Mouse (Mus musculus) bone marrow macrophage, adult 2 months (primary cell): ENCODE measurements around the gene Dock4. TPM values are rescaled to one million over a fixed set of nuclear protein-coding genes. Genes with fewer than 3 reads are reported as not detected.

Experiments used
- H3K27ac ChIP-seq: 2 replicates; pipeline ENCODE4 v1.5.1; 2012; ENCODE audit warnings: low read depth, low read length; ENCODE audit not compliant: insufficient read depth
- H3K4me1 ChIP-seq: 2 replicates; pipeline ENCODE4 v1.6.1; 2012; ENCODE audit warnings: low read length; ENCODE audit not compliant: control insufficient read depth, insufficient read depth
- H3K4me3 ChIP-seq: 2 replicates; pipeline ENCODE4 v1.5.1; 2012; ENCODE audit warnings: mild to moderate bottlenecking, low read length, moderate library complexity; ENCODE audit not compliant: insufficient read depth
- CTCF ChIP-seq: IDR thresholded peaks from 2 replicates; pipeline ENCODE4 v1.5.1; 2012; ENCODE audit warnings: low read depth, mild to moderate bottlenecking, low read length, moderate library complexity
- POLR2A ChIP-seq: IDR thresholded peaks from 2 replicates; pipeline ENCODE4 v1.6.1; 2012; ENCODE audit warnings: mild to moderate bottlenecking, low read depth, low read length, borderline replicate concordance
- polyA plus RNA-seq: library from polyadenylated mRNA; stranded (reverse); fragments of >200 nt; gene quantifications from 2 replicates; pipeline ENCODE4 v1.2.4, GENCODE M21; 2012; ENCODE audit not compliant: missing spikeins, insufficient read depth, insufficient read length

Dock4 gene
- polyA plus RNA-seq, 1 experiment, result 18.6 TPM

DNA sequence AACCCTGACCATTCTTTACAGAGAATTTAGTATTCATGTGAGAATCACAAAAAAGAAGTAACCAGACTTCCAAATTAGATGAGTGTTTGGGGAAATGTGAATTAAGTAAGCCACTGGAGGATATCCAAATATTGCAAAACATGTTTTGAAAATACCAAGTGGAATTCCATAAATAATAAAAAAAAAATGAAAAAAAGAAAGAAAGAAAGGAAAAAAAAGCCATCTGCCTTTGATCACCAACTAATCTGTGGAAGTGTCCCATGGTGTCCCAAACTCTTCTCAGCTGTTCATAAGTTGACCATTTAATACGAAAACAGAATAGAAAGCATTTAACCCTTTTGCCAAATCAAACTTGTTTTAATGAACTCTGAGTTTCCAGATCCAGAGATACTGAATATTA lies 118.0 kb downstream of the Dock4 start:
- H3K4me3 ChIP-seq, result no peak overlapping the region
- H3K4me1 ChIP-seq, result peaks cover 58% of the 10 kb centered on the region
- H3K27ac ChIP-seq, result no peak overlapping the region
- TF ChIP-seq POLR2A (no peak), CTCF (no peak)

DNA sequence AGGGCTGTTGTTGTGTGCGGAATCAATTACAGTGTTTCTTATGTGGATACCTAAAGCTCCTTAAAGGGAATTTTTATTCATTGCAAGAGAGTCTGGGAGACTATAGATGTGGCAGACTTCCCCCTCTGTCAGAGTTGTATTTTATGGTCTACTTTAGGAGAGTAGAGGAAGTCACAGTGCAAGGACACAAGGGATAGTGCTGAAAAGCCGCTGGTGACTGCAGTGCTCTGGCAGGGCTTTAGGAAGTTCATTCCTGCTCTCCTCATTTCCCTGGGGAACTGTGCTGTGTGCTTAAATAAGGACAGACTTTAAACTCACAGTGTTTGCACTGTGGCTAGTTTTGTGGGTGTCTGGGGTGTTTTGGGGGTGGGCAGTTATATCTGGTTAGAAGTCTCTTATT lies 118.5 kb downstream of the Dock4 start:
- Histone ChIP-seq H3K27ac (peak overlapping the region; percentile 50), H3K4me3 (no peak overlapping the region), H3K4me1 (peaks cover 59% of the 10 kb centered on the region)
- TF ChIP-seq CTCF (no peak), POLR2A (no peak)

DNA sequence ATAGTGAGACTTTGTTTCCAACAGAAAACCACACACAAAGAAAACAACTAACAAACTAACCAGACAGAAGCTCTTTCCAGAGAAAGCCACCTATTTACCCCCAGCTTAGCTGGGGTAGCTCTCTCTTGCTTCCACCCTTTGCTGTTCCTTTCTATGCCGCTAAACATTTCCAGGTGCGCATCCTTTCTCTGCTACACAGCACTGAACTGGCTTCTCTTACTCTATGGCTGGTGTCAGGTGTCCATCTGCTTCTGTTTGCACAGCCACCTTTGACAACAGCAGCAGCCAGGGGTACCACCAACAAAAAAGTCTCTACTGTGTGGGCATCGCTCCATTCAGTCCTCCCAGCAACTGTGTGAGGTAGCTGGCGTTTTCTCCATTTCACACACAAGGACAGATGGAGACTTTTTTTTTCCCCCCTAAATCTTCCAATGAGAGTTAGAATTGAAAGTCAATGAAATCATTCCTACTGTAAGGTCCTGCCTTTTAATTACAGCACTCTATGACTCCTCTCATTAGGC lies 122.7 kb downstream of the Dock4 start:
- no peak for TF ChIP-seq CTCF
- H3K4me1 ChIP-seq, result peaks cover 41% of the 10 kb centered on the region
- no peak overlapping the region for H3K4me3 ChIP-seq
- peak overlapping the region; percentile 41 for H3K27ac ChIP-seq

DNA sequence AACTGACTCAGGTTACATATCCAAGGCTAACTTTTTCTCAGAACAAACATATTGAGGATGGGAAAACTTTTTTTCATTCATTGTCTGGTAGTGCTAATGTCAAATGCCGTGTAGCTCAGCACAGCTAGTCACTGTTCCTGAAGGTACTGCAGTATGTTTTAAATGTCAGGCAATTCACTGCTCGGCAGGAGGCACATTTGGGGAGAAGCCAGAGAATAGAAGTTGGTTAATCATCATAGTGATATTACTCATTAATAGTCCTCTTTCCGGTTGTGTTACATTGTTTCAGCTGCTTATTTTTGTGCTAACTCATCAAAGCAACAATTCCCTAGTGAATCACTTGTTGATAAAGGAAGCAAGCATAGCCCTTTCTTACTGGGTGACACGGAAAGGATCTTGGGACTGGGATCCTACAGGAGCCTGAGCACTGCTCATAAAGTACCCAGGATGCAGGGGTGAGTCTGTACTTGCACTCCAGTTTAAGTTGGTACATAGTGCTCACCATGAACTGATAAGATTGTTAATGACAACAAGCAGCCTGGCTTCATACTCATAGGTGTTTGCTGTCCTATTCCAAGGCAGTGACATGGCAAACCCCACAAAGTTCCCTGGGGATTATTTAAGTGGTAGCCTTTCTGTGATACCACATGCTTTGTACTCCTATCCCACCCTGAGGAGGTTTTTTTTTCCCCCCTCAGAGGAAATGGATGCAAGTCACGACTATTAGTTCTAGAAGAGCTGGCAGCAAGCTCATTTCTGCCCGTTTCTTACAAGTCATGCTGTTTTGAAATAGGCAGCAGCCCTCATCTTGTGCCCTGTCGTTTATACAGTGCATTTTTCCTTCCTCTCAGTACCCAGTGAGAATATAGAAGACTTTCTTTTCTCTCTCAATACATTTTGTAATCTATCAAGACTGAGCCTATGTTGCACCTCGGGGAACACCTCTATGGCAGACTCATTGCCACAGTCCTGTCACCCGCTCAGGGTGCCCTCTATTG lies 123.5 kb downstream of the Dock4 start:
- Histone ChIP-seq H3K27ac (peak overlapping the region; percentile 41), H3K4me1 (peaks cover 41% of the 10 kb centered on the region), H3K4me3 (no peak overlapping the region)
- no peak for TF ChIP-seq POLR2A
- no peak for TF ChIP-seq CTCF

DNA sequence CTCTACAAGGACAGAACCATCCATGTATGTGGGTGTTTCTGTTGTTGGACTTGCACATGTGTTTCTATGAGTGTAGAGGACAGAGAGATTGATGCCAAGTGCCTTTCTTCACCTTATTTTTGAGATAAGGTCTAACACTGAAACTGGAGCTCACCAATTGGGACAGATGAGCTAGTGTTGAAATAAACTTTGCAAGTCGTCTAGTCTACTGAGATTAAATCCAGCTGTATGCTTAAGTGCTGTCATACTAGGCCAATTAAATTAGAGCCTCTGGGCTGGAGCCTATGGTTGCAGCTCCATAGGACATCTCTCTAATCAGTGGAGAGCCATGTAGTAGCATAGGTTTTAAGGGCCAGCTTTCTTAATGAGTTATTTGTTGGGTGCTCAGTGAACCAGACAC lies 124.5 kb downstream of the Dock4 start:
- Histone ChIP-seq H3K4me3 (no peak overlapping the region), H3K27ac (no peak overlapping the region), H3K4me1 (peaks cover 35% of the 10 kb centered on the region)
- TF ChIP-seq POLR2A (no peak), CTCF (no peak)

DNA sequence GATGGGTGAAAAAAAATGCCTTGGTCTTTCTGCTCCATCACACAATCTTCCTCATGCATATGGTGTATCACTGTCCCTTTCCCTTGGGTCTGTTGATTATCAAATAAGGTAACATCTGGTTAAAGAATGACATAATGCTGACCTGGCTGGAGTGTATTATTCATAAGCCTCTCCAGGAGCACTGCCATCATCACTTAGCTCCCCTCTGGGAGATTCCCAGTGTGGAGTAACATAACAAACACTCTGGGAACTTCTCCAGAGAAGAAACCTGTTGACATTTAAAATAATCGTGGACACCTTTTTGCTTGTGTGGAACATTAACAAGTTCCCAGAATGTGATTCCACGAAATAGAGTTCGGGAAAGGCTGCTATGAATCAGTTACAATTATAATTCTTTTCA lies 128.3 kb downstream of the Dock4 start:
- Histone ChIP-seq H3K4me3 (no peak overlapping the region), H3K27ac (no peak overlapping the region), H3K4me1 (peaks cover 26% of the 10 kb centered on the region)
- TF ChIP-seq CTCF (no peak), POLR2A (no peak)

DNA sequence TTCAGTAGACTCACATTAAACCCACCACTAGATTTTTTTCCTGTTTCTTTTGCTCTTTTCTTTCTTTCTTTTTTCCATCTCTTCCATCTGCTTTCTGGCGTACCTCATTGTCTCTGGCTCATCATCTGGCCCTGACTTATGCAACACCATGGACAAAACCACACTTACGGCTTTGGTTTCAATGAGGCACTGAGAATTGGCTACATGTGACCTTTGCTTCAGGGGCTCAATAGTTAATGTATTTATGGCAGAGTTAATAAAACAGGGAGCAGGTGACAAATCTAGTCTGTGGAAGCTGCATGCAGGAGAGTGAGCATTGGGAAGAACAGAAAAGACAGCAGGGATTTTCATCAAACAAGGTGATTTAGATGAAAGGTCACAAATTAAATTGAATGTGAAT lies 131.0 kb downstream of the Dock4 start:
- Histone ChIP-seq H3K4me1 (peaks cover 15% of the 10 kb centered on the region), H3K27ac (no peak overlapping the region), H3K4me3 (no peak overlapping the region)
- no peak for TF ChIP-seq POLR2A
- no peak for TF ChIP-seq CTCF

DNA sequence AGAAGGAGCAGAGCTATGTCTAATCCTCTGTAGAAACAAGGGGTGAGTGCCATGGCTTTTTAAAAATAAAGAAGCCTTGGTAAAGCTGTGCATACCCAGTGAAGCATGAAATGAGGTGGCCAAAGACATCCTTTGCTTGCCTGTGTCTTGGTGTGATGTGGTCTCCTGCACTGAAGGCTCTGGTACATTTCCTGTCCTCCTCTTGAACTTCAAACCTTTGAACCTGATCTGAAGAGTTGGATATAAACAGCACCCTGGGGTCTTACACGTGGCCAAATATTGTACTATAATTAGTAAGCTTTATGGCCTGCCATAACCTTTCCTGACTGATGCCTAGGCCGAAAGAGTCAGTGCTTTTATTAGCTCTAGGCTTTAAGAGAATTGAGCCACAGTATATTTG lies 134.6 kb downstream of the Dock4 start:
- no peak for TF ChIP-seq CTCF
- no peak for TF ChIP-seq POLR2A
- peaks cover 25% of the 10 kb centered on the region for H3K4me1 ChIP-seq

DNA sequence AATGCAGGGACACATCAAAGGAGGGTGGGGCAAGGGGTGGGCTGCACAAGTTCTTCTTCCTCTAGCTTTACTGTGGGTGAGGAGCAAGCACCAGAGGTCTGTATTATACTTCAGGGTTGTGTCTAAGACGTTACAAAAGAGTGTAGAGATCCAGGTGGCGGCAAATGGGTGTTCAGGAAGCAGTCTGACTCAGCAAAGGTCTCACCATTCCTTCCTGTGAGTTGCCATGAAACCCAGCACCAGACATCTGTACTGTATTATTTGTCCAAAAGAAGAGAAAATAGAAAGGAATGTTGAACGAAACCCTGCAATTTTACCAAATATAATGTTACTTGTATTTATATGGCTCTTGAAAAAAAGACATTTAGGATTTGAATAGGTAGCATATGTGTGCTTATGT lies 135.3 kb downstream of the Dock4 start:
- peaks cover 25% of the 10 kb centered on the region for H3K4me1 ChIP-seq
- H3K4me3 ChIP-seq, result no peak overlapping the region
- H3K27ac ChIP-seq, result no peak overlapping the region
- TF ChIP-seq POLR2A, result no peak
- no peak for TF ChIP-seq CTCF

More for the DNA sequence above, 134.6 kb downstream of the Dock4 start:
- Histone ChIP-seq H3K4me3 (no peak overlapping the region), H3K27ac (no peak overlapping the region)

DNA sequence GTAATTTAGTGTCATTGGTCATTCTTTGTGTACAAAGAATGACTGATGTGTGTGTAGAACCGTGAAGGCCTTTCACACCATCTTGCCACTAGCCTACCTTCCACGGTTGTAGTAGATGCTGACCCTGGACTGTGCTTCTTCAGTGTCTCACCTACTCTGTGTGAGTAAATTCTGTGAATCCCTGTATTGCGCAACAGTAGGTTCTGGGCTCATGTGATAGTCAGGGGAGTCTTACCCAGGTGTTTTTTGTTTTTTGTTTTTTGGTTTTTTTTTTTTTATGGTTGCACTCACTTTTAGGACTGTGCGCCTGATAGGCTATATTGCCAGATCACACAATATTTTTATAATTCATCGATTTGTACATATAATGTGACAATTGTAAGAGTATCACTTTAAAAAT lies 136.3 kb downstream of the Dock4 start:
- TF ChIP-seq POLR2A (no peak), CTCF (no peak)
- Histone ChIP-seq H3K4me3 (no peak overlapping the region), H3K4me1 (peaks cover 23% of the 10 kb centered on the region), H3K27ac (no peak overlapping the region)

DNA sequence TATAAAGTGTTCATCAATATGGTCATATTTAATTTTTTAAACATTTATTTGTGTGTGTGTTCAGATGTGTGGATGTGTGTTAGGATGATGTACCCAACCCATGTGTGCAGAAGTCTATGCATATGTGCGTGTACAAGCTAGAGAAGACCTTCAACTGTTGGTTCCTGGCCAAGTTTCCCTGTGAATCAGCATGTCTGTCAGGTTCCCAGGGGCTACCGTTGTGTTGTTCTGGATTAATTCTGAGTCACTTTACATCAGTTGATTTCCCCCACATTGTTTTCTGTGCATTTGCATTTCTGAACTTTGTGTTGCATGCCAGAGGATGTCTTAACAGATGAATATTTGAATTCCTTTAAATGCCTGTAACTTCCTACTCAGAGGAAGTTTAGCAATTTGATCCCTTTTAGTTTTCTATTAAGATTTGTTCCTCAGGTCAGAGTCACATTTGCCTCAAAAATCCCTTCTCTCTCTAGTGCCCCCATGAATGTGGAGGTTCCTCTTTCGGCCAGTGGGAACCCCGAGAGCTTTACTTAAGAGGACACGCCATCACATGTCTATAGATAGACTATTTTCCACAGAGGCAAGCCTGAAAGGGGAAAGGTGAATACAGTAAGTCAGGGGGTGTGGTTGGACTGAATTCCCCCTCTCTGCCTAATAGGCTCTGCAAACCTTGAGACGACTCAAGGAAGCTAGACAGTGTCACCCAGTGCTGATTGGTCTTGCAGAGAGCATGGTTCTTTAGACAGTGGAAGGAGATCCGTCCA lies 139.0 kb downstream of the Dock4 start:
- peak overlapping the region; percentile 81 for H3K27ac ChIP-seq
- H3K4me3 ChIP-seq, result no peak overlapping the region
- peaks cover 21% of the 10 kb centered on the region for H3K4me1 ChIP-seq
- no peak for TF ChIP-seq POLR2A
- TF ChIP-seq CTCF, result no peak
